Mouse (Mus musculus): Measurements from ENCODE around the gene Palld. TPM values are rescaled to one million over a fixed set of nuclear protein-coding genes. Genes with fewer than 3 reads are reported as not detected.

Palld gene
- polyA plus RNA-seq, 1 experiment: 0.02 TPM

DNA sequence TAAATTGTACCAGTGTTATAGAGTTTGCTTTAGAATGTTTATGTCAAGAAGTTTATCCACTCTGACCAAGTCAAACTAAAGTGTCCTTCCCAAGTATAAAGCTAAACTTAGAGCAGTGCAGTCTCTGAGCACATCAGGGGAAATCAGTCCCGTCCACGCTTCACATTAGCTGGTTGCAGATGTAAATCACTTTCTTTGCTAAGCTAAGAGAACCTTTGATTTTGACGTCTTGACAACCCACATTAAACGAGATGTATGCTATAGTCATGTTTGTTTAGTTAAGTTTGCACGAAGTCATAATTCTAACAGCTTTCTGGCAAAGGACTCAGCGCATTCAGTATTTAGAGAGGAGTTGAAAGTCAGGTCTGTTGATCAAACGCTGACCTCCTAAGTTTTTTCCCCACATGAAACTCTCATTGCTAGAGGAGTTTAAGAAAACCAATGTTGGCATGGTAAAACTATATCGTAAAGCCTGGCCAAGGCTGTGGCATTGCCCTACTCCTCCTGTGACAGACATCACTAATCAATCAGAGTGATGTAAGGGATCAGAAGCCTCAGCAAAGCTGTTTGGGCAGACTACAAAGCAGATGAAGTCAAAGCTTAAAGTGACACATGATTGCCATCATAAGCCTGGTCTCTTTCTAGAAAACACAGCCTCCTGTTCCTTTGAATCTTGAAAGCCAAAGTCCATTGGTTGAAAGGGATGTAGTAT, 177.0 kb downstream of the Palld start:
- Histone ChIP-seq H3K4me3 (replicated peaks) (no peak overlapping the region), H3K9me3 (ENCODE audit: control insufficient read depth, low read length) (no peaks in the 10 kb centered on the region), H3K27me3 (ENCODE audit: control insufficient read depth) (no peaks in the 10 kb centered on the region), H3K36me3 (ENCODE audit: control insufficient read depth) (no peaks in the 10 kb centered on the region), H3K4me1 (ENCODE audit: control insufficient read depth) (no peaks in the 10 kb centered on the region)
- TF ChIP-seq GATA1 (IDR thresholded peaks at IDR 0.05; ENCODE audit: low read length) (no peak), TAL1 (IDR thresholded peaks at IDR 0.05; ENCODE audit: low read length) (no peak)

DNA sequence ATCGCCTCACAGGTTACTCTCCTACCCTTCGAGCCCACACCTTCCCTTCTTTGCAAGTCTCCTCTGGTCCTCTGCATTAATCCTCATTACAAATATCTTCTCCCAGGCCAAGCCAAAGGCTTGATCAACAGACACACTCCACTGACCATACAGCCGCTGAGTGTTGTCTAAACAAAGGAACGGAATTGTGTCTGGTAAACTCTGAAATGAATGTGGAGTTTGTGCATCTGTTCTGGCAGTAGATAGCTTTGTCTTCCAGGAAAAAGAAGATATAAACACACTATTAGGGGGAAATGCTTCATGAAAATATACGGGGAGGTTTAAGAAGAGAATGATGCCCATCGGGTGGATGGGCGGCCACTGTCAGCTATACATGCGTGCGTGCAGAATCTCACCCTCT, 180.3 kb downstream of the Palld start:
- H3K27me3 ChIP-seq (ENCODE audit: control insufficient read depth): no peaks in the 10 kb centered on the region
- H3K9me3 ChIP-seq (ENCODE audit: control insufficient read depth, low read length): no peaks in the 10 kb centered on the region
- H3K36me3 ChIP-seq (ENCODE audit: control insufficient read depth): no peaks in the 10 kb centered on the region
- no peak for TF ChIP-seq TAL1 (IDR thresholded peaks at IDR 0.05; ENCODE audit: low read length)
- no peak for TF ChIP-seq GATA1 (IDR thresholded peaks at IDR 0.05; ENCODE audit: low read length)
- no peak overlapping the region for H3K4me3 ChIP-seq (replicated peaks)
- H3K4me1 ChIP-seq (ENCODE audit: control insufficient read depth): no peaks in the 10 kb centered on the region

DNA sequence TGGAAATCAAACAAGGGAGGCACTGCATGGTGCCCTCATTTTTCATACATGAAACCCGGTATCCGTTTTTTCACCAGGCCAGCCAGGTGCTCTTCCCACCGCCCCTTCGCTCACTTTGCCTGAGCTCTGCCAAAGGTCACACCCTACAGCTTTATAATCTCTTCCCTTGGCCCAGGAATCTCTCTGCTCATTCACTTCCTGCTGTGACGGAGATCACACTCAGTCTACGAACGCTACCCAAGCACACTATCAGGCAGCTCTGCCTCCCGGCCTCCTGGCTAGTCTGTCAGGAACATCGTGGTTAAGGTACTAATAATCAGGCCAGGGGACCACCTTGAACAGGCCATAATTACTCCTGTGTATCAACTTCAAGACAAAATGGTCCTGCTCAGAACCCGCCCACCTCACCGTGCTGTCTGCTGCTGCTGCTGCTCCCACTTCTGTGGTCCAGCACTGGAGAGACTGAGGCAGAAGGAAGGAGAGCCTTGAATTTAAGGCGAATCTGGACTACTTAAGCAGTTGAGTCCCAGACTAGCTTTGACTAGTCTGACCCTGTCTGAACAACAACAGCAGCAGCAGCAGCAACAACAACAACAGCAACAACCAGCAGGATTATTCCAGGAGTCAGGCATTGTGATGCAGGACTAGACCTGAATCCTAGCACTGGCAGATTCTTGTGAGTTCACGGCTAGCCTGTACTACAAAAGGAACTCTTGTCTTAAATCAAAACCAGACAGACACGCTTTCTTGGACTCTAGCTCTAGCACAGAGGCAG, 187.0 kb downstream of the Palld start:
- H3K4me1 ChIP-seq (ENCODE audit: control insufficient read depth): no peaks in the 10 kb centered on the region; the same call in 1 of the 2 replicates
- no peaks in the 10 kb centered on the region for H3K9me3 ChIP-seq (ENCODE audit: control insufficient read depth, low read length)
- H3K36me3 ChIP-seq (ENCODE audit: control insufficient read depth): no peaks in the 10 kb centered on the region
- TF ChIP-seq GATA1 (IDR thresholded peaks at IDR 0.05; ENCODE audit: low read length): no peak
- TF ChIP-seq TAL1 (IDR thresholded peaks at IDR 0.05; ENCODE audit: low read length): no peak
- H3K27me3 ChIP-seq (ENCODE audit: control insufficient read depth): no peaks in the 10 kb centered on the region
- H3K4me3 ChIP-seq (replicated peaks): no peak overlapping the region

DNA sequence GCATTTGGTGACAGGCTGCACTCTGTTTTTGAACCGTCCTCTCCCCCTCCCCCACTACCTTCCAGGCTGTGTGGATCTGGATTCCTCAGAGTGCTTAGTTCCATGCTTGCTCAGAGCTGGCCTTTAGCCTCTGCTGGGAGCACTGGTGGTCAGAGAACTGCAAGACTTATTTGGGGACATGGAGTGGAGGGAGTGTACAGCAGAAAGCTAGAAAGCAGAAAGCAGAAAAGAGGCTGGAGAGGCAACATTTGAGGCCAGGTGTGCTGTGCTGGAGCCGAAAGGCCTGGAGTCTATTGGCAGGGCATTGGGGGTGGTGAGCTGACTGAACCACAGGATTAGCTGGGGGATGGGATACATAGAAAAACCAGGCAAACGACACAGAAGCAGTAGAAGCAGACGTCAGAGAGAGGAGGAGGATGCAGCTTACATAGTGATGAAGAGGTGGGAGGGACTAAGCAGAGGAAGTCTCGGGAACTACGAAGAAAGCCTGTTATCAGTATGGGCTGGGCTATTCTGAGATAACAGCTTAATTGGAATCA, 188.1 kb downstream of the Palld start:
- Histone ChIP-seq H3K9me3 (ENCODE audit: control insufficient read depth, low read length) (no peaks in the 10 kb centered on the region), H3K36me3 (ENCODE audit: control insufficient read depth) (no peaks in the 10 kb centered on the region), H3K27me3 (ENCODE audit: control insufficient read depth) (no peaks in the 10 kb centered on the region), H3K4me1 (ENCODE audit: control insufficient read depth) (no peaks in the 10 kb centered on the region; the same call in 1 of the 2 replicates), H3K4me3 (replicated peaks) (no peak overlapping the region)
- TF ChIP-seq GATA1 (IDR thresholded peaks at IDR 0.05; ENCODE audit: low read length) (no peak), TAL1 (IDR thresholded peaks at IDR 0.05; ENCODE audit: low read length) (no peak)

DNA sequence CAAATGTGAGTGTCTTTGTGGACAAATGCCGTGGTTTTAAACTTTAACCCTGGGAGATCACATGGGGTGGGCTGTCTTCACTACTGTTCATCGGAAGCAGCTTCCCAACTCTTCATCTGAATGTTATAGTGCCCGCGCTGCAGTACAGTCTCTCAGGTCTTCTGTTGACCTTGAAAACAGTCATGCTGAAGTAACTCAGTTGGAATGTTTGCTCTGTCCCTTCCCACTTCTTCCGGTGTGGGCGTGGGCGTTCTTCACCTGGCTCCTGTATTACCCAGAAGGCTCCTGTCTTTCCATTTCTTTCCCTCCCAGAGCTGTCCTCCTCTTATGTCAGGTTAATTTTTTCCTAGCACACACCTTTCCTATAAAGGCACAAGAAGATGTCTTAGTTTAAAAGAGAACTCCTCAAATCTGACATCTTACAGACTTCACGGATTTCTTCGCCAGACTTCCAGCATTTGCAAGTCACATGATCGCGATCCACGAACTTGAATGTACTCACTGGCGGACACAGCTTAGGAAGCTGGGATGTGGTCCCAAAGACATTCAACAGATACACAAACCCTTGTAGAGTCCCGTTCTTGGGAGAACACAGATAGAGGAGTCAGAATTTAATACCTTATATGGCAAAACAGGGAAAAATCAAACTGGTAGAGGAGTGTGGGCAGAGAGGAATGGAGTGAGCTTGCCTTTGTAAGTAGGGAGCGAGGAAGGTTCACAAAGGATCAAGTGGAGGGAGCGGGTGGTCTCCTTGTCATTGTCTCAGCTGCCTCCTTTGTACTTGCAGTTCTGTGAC, 189.1 kb downstream of the Palld start:
- TF ChIP-seq TAL1 (IDR thresholded peaks at IDR 0.05; ENCODE audit: low read length) (no peak), GATA1 (IDR thresholded peaks at IDR 0.05; ENCODE audit: low read length) (no peak)
- Histone ChIP-seq H3K36me3 (ENCODE audit: control insufficient read depth) (no peaks in the 10 kb centered on the region), H3K27me3 (ENCODE audit: control insufficient read depth) (no peaks in the 10 kb centered on the region), H3K4me3 (replicated peaks) (no peak overlapping the region), H3K4me1 (ENCODE audit: control insufficient read depth) (no peaks in the 10 kb centered on the region; the same call in 1 of the 2 replicates), H3K9me3 (ENCODE audit: control insufficient read depth, low read length) (no peaks in the 10 kb centered on the region)

DNA sequence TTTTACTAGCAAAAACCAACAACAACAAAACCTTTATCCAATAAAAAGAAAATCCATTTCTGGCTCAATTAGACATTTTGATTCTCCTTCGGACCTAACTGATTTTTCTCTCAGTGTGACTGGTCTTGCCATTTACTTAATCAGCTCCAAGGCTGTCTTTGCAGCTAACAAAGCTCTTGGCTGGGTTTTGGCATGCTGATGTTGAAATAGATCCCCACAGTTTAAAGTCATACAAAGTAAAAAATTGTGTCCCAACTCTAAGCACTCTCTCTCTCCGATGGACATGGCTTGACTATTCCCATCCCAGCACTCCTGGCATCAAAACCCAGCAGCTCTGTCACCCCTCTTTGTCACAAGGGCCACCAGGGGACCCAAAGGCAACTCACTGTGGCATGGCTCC, 190.1 kb downstream of the Palld start:
- Histone ChIP-seq H3K4me3 (replicated peaks) (no peak overlapping the region), H3K27me3 (ENCODE audit: control insufficient read depth) (no peaks in the 10 kb centered on the region), H3K4me1 (ENCODE audit: control insufficient read depth) (no peaks in the 10 kb centered on the region; the same call in 1 of the 2 replicates), H3K9me3 (ENCODE audit: control insufficient read depth, low read length) (no peaks in the 10 kb centered on the region), H3K36me3 (ENCODE audit: control insufficient read depth) (no peaks in the 10 kb centered on the region)
- TF ChIP-seq TAL1 (IDR thresholded peaks at IDR 0.05; ENCODE audit: low read length) (no peak), GATA1 (IDR thresholded peaks at IDR 0.05; ENCODE audit: low read length) (no peak)

DNA sequence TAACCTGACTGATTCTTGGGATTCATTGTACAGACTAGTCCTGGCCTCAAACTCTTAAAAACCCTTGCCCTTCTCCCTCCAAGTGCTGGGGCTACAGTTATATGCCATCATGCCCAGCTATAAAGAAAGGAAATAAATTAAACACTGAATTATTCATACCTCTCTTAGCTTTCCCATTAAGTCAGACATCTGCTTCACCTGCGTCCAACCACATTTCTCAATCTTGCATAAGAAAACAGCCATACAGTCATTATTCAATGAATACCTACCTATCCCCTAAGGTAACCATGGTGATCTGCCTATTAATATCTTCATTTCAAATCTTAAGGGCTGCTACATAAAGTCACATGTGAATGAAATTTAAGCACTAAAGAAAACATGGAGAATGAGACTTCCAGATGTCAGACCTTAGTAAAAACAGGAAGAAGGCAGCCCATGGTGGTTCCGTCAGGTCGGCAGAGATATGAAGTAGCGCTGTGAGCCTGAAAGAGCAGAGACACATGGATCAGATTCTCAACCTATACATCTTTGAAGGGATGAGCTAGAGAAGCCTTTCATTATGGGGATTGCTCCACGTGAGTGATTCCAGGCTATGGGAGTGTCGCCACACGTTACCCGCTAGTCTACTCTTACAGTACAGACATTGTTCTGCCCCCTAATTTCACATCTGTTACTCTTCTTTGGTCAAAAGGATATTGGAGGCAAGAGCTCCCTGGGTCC, 193.7 kb downstream of the Palld start:
- H3K4me1 ChIP-seq (ENCODE audit: control insufficient read depth): no peaks in the 10 kb centered on the region
- H3K9me3 ChIP-seq (ENCODE audit: control insufficient read depth, low read length): no peaks in the 10 kb centered on the region
- no peaks in the 10 kb centered on the region for H3K27me3 ChIP-seq (ENCODE audit: control insufficient read depth)
- TF ChIP-seq GATA1 (IDR thresholded peaks at IDR 0.05; ENCODE audit: low read length): no peak
- no peak for TF ChIP-seq TAL1 (IDR thresholded peaks at IDR 0.05; ENCODE audit: low read length)
- H3K4me3 ChIP-seq (replicated peaks): no peak overlapping the region
- no peaks in the 10 kb centered on the region for H3K36me3 ChIP-seq (ENCODE audit: control insufficient read depth)

DNA sequence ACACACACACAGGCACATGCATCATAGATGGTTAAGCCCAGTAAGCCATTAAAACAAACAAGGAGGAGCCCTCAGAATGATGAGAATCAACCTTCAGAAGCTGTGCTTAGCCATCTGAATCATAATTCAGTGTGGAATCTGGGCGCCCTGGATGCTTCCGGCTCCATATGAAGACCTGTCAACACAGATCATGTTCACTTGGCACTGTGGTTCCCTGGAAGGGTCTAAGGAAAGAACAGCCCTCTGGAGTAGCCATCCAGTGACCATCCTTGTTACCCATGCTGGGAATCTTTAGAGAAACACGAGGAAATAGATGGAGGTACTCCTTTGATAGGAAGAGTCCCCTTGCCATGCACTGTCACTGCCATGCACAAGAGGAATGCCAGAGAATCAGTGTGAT, 197.0 kb downstream of the Palld start:
- H3K4me3 ChIP-seq (replicated peaks): no peak overlapping the region

More for the DNA sequence above, 197.0 kb downstream of the Palld start:
- H3K27me3 ChIP-seq (ENCODE audit: control insufficient read depth): no peaks in the 10 kb centered on the region
- TF ChIP-seq GATA1 (IDR thresholded peaks at IDR 0.05; ENCODE audit: low read length): no peak
- no peak for TF ChIP-seq TAL1 (IDR thresholded peaks at IDR 0.05; ENCODE audit: low read length)
- no peaks in the 10 kb centered on the region for H3K4me1 ChIP-seq (ENCODE audit: control insufficient read depth)
- no peaks in the 10 kb centered on the region for H3K36me3 ChIP-seq (ENCODE audit: control insufficient read depth)
- no peaks in the 10 kb centered on the region for H3K9me3 ChIP-seq (ENCODE audit: control insufficient read depth, low read length)
